Mouse (Mus musculus): Measurements from ENCODE around the gene H6pd.

DNA sequence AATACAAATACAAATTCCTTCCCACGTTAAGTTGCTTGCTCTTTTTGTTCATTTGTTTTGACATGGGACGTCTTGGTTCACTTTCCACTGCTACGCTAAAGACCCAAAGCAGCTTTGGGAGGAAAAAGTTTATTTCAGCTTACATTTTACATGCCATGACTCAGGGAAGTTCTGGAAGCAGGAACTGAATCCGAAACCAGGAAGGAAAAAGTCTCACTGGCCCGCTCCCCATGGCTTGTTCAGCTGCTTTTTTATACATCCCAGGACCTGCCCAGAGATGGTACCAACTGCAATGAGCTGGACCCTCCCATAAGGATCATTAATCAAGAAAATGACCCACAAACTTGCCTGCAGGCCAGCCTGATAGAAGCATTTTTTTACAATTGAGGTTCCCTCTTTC is 5.0 kb upstream of the H6pd start:
- TF ChIP-seq CTCF (conservative IDR thresholded peaks at IDR 0.05; ENCODE audit: low read length) (no peak), POU5F1 (IDR thresholded peaks at IDR 0.05; ENCODE audit: borderline replicate concordance, low read length) (no peak), NANOG (IDR thresholded peaks at IDR 0.05; ENCODE audit: borderline replicate concordance, low read length) (no peak)

Data from E14TG2a.4 (cell line).